Mouse (Mus musculus) liver, adult 2 months (tissue): ENCODE results near the gene Slc39a9.

Experiments used
- CTCF ChIP-seq: fragments of 200-500 bp; IDR thresholded peaks from 2 replicates; pipeline ENCODE4 v1.5.1; 2011; ENCODE audit warnings: low read depth, low read length, control low read depth
- POLR2A ChIP-seq: fragments of 200-500 bp; IDR thresholded peaks from 2 replicates; pipeline ENCODE4 v1.6.1; 2011; ENCODE audit warnings: low read length, control low read depth; ENCODE audit not compliant: insufficient read depth; ENCODE audit errors: extremely low read depth

DNA sequence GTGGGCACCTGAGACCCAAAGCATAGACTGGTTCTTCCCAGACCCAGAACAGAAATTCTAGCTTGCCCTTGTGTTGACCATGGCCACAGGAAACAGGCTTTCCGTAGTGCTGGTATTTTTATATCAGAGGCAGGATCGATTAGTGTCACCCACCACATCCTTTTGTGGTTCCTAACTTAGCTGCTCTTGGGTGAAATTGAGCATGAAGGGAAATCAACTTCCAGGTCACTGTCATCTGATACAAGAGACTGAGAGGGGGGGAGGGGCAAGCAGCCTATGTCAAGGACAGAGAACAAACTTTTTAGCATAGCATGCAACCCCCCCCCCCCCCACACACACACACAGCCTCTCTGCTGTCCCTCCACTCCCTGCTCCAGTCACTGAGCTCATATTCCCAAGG is 75.5 kb downstream of the Slc39a9 start:
- TF ChIP-seq CTCF (no peak), POLR2A (no peak)
